Mouse (Mus musculus) layer of hippocampus, adult 9-11 months (tissue): ENCODE data around the gene Wfikkn2.
A peak's percentile ranks its signal among the peaks of the same experiment; 100 is the strongest.
"Not testable (repeated sequence)": the region's sequence is repeated elsewhere in the genome, so short reads cannot be mapped to it uniquely, and the experiment has no call there.

Experiments
- DNase-seq: peaks from one replicate; pipeline ENCODE4 v3.0.0; 2022

Wfikkn2 gene

GRCm38 (mm10) chr11:94245955-94246788, at the start of gene Wfikkn2:
Gene Wfikkn2 (minus strand): TSS chr11:94246005.
- no peak for DNase-seq

GRCm38 (mm10) chr11:94294996-94295845, 49.4 kb upstream of the Wfikkn2 start:
- DNase-seq = no peak

GRCm38 (mm10) chr11:94290062-94290740, 44.4 kb upstream of the Wfikkn2 start:
- DNase-seq = no peak

- DNase-seq = no peak
Measured at GRCm38 (mm10) chr11:94287105-94287504, 41.3 kb upstream of the Wfikkn2 start.

GRCm38 (mm10) chr11:94285886-94286574, 40.2 kb upstream of the Wfikkn2 start:
- no peak for DNase-seq

GRCm38 (mm10) chr11:94283536-94284099, 37.8 kb upstream of the Wfikkn2 start:
- no peak for DNase-seq

GRCm38 (mm10) chr11:94282291-94282690, 36.5 kb upstream of the Wfikkn2 start:
- no peak for DNase-seq

GRCm38 (mm10) chr11:94281199-94282181, 35.7 kb upstream of the Wfikkn2 start, which contains the start of gene Gm21885:
Gene Gm21885 (plus strand): TSS chr11:94281873.
- DNase-seq = no peak

GRCm38 (mm10) chr11:94276869-94277337, 31.1 kb upstream of the Wfikkn2 start:
- DNase-seq = peak; percentile 90

GRCm38 (mm10) chr11:94275686-94276085, 29.9 kb upstream of the Wfikkn2 start:
- no peak for DNase-seq

GRCm38 (mm10) chr11:94275226-94275625, 29.4 kb upstream of the Wfikkn2 start:
- no peak for DNase-seq

GRCm38 (mm10) chr11:94274206-94274867, 28.5 kb upstream of the Wfikkn2 start:
- no peak for DNase-seq

- no peak for DNase-seq
Measured at GRCm38 (mm10) chr11:94272960-94273927, 27.4 kb upstream of the Wfikkn2 start.

GRCm38 (mm10) chr11:94271015-94271414, 25.2 kb upstream of the Wfikkn2 start:
- no peak for DNase-seq

GRCm38 (mm10) chr11:94269906-94270305, 24.1 kb upstream of the Wfikkn2 start:
- no peak for DNase-seq

GRCm38 (mm10) chr11:94268761-94269160, 23.0 kb upstream of the Wfikkn2 start:
- DNase-seq = no peak

GRCm38 (mm10) chr11:94266155-94266554, 20.4 kb upstream of the Wfikkn2 start:
- not testable (repeated sequence) for DNase-seq

- no peak for DNase-seq
Measured at GRCm38 (mm10) chr11:94265134-94265785, 19.5 kb upstream of the Wfikkn2 start.
